Mouse (Mus musculus) spleen, adult 2 months (tissue): ENCODE results near the gene Gm20390.

ENCODE experiments used
- CTCF ChIP-seq: fragments of 200-500 bp; IDR thresholded peaks from 2 replicates; pipeline ENCODE4 v1.5.1; 2011; ENCODE audit warnings: mild to moderate bottlenecking, inconsistent platforms; ENCODE audit not compliant: insufficient read depth, insufficient read length, insufficient replicate concordance; ENCODE audit errors: extremely low read depth
- POLR2A ChIP-seq: fragments of 200-500 bp; IDR thresholded peaks from 2 replicates; pipeline ENCODE4 v1.6.1; 2011; ENCODE audit warnings: low read depth, low read length, inconsistent platforms

DNA sequence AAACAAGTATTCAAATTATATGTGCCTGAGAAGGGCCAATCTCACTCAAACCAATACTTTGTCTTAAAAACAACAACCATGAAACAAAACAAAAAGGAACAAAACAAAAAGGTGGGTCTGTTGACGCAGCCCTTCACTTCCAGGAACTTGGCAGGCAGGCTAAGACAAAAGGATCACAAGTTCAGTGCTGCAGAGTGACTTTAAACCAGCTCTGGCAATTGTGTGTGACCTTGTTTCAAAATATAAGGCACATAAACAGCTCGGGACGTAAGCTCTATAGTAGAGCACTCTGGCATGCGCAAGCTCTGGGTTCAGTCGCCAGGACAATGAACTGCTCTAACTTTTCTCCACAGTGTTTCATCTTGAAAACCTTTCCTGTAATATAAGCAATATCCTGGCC, 4.9 kb upstream of the Gm20390 start:
- TF ChIP-seq CTCF (no peak), POLR2A (no peak)
